Mouse (Mus musculus) gastrocnemius, adult 2 months (tissue): ENCODE data around the gene Lrp5. TPM values are rescaled to one million over a fixed set of nuclear protein-coding genes. Genes with fewer than 3 reads are reported as not detected.

Source experiments
- DNase-seq: peaks from one replicate; pipeline ENCODE4 v3.0.0; 2022
- H3K27ac ChIP-seq: fragments of 200-600 bp; 2 replicates; pipeline ENCODE4 v1.8.1; 2022; ENCODE audit warnings: mild to moderate bottlenecking
- H3K4me3 ChIP-seq: fragments of 200-600 bp; 2 replicates; pipeline ENCODE4 v1.8.1; 2022; ENCODE audit warnings: mild to moderate bottlenecking, moderate library complexity
- CTCF ChIP-seq: fragments of 200-600 bp; IDR thresholded peaks from 2 replicates; pipeline ENCODE4 v1.8.1; 2022; ENCODE audit warnings: antibody characterized with exemption, mild to moderate bottlenecking, moderate library complexity
- intact Hi-C: fragments of 180-260 bp; cut with DNase I; formaldehyde crosslinking; loops from one replicate; pipeline ENCODE4 v1.15.1; 2025
- total RNA-seq, 2 experiments: library from RNA; stranded (reverse); gene quantifications; 2 replicates each; pipeline ENCODE4 v1.2.3; 2021

The Lrp5 gene
- total RNA-seq, 2 experiments from 2014 or later = 21.4 to 30.4 TPM

DNA sequence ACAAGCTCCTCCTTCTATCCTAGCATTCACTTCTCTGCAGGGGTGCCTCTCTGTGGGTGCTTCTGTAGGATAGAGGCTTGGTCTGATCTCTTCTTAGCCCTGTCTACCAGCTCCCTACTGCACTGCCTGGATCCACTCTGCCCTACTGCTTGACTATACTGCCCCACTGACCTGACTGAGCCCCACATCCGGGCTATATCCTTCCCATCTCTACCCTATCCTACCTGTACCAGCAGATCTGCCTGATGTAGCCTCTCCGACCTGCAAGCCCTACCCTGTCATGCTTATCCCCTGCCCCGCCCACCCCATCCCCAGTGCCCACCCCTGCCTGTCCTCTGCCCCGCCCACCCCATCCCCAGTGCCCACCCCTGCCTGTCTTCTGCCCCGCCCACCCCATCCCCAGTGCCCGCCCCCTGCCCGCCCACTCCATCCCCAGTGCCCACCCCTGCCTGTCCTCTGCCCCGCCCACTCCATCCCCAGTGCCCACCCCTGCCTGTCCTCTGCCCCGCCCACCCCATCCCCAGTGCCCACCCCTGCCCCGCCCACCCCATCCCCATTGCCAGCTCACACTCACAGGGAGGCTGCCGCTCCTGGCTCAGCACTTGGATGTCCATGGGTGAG is 37.4 kb downstream of the Lrp5 start:
- intact Hi-C loops = no loop called here
- H3K4me3 ChIP-seq = no peak overlapping the region
- no peak for DNase-seq
- H3K27ac ChIP-seq = no peak overlapping the region
- TF ChIP-seq CTCF = no peak

DNA sequence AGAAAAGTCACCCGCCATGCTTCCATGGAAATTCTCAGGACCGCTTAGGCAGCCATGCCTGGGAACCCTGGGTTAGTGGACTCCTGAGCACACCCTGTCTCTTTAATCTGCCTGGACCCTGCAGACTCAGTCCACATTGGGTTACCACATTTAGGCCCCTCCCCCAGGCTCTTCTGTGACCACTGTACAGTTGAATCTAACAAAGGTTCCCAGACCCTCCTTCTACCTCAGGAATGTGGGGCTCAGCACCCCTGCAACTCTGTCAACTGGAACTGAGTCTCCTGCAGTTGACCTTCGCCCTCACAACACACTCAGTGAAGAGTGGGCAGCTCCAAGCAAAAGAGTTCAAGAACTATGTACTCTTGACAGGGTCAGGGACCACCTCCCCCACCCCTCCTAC is 38.4 kb downstream of the Lrp5 start:
- DNase-seq = no peak
- no peak for TF ChIP-seq CTCF
- Histone ChIP-seq H3K4me3 (no peak overlapping the region), H3K27ac (no peak overlapping the region)
- intact Hi-C loops = no loop called here

DNA sequence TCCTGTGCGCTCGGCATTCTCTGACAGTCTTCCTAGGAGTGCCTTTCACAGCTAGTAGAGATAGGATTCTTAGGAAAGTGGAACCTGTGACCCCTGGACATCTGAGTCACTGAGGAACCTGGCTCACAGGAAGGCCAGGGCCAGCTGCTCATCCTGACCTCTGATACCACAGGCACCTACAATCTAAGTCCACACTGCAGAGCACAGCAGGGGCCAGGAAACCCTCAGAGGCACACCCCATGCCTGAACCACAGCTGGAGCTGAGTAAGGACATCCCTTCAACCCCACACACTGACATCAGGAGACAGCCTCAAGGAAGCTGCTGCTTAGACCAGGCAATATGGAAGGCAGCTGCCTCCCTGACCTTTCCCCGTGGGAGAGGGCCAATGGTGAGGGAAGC is 40.6 kb downstream of the Lrp5 start:
- no peak overlapping the region for H3K4me3 ChIP-seq
- DNase-seq = no peak
- intact Hi-C loops = no loop called here
- H3K27ac ChIP-seq = peak overlapping the region; percentile 54
- no peak for TF ChIP-seq CTCF

DNA sequence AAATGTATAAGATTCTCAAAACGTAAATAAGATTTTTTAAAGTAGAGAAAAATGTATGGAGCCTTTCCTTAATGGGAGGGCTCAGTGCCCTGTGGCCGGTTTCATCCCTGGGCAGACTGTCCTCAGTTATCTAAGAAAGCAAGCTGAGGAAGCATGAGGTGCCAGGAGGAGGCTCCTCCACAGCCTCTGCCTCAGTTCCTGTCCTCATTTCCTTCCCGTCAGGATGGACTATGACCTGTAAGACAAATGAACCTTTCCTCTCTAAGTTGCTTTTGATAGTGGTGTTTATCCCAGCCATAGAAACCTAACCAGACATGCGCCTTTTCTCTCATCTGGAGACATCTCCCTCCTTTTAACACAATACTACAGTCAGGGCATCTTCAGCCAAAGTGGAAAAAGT is 41.0 kb downstream of the Lrp5 start:
- no peak for TF ChIP-seq CTCF
- intact Hi-C loops = no loop called here
- no peak for DNase-seq
- Histone ChIP-seq H3K27ac (peak overlapping the region; percentile 54), H3K4me3 (no peak overlapping the region)

DNA sequence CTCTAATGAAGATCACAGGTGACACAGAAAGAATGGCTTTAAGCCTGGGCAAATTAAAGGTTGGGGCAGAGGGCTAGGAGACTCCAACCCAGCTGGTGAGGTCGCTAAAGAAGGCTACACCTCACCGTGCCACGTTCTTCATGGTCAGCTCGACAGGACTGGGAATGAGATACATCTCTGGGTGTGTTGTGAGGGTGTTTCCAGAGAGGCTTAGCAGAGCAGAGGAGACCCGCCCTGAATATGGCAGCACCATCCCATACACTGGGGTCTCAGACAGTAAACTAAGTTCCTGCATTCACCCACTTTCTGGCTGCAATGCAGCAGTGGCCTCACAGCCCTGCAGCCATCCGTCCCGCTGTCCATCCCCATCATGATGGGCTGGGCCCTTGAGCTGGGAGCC is 46.8 kb downstream of the Lrp5 start:
- intact Hi-C loops = no loop called here
- Histone ChIP-seq H3K4me3 (no peak overlapping the region), H3K27ac (peak overlapping the region; percentile 79)
- TF ChIP-seq CTCF = no peak
- no peak for DNase-seq

DNA sequence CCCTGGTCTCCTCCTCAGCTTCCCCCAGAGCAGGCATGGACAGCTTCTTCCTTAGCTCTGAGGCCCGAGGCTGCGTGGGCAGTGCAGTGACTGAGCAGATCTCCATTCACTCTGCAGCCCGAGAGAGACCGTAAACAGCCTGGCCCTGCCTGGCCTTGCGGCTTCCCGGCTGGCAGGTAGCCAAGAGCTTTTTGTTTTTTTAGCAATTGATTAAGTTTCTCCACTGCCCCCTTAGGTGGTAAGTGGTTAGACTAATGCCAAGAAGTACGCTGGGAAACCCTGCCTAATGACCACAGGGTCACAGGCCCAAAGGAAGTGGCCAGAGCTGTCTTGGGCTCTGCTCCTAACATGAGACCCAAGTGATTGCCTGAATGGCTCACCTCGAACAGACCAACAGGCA is 47.7 kb downstream of the Lrp5 start:
- TF ChIP-seq CTCF = no peak
- peak overlapping the region; percentile 79 for H3K27ac ChIP-seq
- intact Hi-C loops = no loop called here
- H3K4me3 ChIP-seq = 0 out of 2 replicates have a peak overlapping the region, but pooled peaks have one; percentile 21
- DNase-seq = peak; percentile 44

DNA sequence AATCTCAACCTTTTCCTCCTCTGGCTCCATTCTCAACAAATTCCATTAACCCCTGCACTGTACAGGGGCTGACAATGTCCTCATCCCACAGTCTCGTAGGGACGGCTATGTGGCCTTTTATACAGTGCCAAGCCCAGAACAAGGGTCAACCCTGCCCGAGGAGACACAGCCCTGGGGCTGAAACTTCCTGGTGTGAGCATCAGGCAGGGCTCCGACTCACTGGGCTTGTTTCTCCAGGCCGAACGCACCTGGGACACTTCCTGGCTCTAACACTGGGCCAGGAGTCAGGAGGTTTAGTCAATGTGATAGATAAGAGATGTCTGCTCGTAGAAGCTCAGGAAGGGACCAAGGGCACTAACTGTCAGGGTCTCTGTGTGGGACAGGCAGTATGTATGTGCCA is 54.3 kb downstream of the Lrp5 start:
- Histone ChIP-seq H3K27ac (no peak overlapping the region; the same call in 1 of the 2 replicates), H3K4me3 (no peak overlapping the region)
- TF ChIP-seq CTCF = no peak
- no peak for DNase-seq
- intact Hi-C loops = no loop called here

DNA sequence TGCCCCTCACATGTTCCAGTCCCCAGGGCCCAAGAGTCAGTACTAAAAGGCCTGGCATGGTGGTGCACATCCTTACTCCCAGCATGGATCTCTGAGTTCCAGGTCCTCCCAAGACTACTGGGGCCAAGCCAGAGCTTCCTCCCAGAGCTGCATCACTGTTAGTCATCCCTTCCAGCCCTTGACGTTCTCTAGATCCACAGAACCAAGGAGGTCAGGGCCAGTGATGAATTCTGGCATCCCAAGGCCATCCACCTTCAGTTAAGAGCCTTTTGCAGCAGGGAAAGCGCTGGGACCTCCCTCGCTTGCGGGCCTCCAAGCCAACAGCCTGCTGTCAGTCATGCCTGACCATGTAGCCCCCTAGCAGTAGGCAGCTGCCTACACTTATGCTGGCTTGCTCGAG is 54.9 kb downstream of the Lrp5 start:
- no peak for DNase-seq
- no peak overlapping the region for H3K27ac ChIP-seq
- no peak for TF ChIP-seq CTCF
- H3K4me3 ChIP-seq = no peak overlapping the region
- intact Hi-C loops = no loop called here

DNA sequence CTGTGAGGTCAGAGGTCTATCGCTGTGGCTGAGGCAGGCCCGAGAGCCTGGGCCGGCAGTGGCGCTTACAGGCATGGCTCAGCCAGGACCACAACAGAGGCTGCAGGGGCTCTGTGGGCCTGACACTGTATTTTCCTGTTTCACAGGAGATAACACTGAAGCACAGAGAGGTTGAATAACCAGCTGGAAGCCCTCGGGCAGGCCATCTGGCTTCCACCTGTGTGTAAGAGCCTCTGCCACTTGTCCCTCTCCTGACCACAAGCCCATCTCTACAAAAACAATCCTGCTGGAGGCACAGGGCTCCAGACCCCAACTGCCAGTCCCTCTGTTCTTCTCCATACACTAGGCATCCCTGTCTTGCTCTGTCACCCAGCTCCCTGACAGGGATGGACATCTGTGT is 55.9 kb downstream of the Lrp5 start:
- intact Hi-C loops = no loop called here
- Histone ChIP-seq H3K4me3 (no peak overlapping the region), H3K27ac (no peak overlapping the region)
- no peak for DNase-seq
- TF ChIP-seq CTCF = no peak

DNA sequence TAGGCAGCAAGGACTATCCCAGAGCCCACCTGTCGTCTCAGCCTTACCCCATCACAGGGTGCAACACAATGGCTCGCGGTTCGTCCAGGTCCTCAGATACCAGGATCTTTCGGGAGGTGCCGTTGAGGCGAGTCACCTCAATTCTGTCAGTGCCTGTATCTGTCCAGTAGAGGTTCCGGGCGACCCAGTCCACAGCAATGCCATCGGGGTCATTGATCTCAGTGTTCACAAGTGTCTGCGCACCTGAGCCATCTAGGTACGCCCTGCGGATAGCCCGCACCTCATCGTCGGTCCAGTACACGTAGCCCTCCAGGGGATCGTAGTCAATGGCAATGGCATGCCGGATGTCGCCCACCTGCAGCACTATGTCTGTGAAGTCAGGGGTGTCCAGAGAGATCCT is 56.3 kb downstream of the Lrp5 start:
- no peak for DNase-seq
- Histone ChIP-seq H3K4me3 (no peak overlapping the region), H3K27ac (no peak overlapping the region)
- intact Hi-C loops = no loop called here
- TF ChIP-seq CTCF = no peak

DNA sequence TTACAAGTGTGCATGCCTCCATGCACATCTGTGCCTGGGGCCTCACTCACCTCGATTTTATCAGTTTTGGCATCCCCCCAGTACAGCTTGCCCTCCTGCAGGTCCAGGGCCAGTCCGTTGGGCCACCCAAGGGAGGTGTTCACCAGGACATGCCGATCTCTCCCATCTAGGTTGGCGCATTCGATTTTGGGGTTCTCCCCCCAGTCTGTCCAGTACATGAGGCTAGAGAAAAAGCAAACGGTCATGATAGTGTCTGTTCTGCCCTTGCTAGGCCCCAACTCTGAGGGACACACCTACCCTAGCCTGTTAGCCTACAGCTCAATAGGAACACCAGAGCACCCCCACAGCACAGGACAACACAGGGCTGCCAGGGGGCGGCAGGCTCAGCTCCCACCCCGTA is 58.1 kb downstream of the Lrp5 start:
- TF ChIP-seq CTCF = no peak
- intact Hi-C loops = no loop called here
- no peak for DNase-seq
- H3K27ac ChIP-seq = no peak overlapping the region
- no peak overlapping the region for H3K4me3 ChIP-seq

DNA sequence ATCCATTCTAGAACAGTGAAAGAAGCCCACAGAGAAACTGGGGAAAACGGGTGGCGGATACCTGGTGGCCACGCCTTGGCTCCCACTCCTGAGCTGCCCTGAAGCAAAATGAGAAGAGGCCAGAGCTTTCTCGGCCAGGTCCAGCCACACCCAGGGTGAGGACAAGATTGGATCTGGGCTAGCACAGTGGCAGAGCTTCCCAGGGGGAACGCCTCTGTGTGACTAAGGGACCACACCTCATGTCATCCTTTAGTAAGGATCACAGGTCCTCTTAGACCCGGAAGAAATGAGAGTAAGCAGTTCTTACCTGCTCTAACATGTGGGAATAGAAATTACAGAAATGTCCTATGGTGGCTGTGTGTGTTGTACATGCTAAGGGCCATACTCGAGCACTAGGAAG is 61.3 kb downstream of the Lrp5 start:
- intact Hi-C loops = no loop called here
- TF ChIP-seq CTCF = no peak

DNA sequence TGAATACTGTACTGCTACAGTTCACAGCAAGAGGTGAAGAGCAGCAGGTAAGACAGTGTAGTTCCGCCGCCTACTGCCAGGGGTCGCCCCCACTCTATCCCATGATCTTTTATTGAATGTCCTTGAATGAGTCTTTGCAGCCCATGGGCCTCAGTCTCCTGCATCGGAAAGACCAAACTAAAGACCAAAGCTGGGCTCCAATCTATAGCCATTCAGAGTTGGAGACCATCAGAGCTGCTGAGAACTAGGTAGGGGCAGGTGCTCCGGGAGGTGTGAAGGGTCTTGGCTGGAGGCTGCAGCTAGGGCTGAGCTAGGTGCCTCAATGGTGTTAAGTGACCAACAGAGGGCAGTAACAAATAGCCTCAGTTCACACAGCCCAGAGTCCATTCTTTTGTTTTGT is 62.5 kb downstream of the Lrp5 start:
- H3K4me3 ChIP-seq = no peak overlapping the region
- TF ChIP-seq CTCF = peak; percentile 64
- peak; percentile 65 for DNase-seq
- intact Hi-C loops = loop anchor here (1.0 to 5.0 kb wide), 2 partner anchors 78 to 95 kb away; no protein-coding TSS in a partner anchor
- H3K27ac ChIP-seq = peak overlapping the region; percentile 29

More for the DNA sequence above, 61.3 kb downstream of the Lrp5 start:
- Histone ChIP-seq H3K4me3 (no peak overlapping the region), H3K27ac (no peak overlapping the region)
- no peak for DNase-seq

DNA sequence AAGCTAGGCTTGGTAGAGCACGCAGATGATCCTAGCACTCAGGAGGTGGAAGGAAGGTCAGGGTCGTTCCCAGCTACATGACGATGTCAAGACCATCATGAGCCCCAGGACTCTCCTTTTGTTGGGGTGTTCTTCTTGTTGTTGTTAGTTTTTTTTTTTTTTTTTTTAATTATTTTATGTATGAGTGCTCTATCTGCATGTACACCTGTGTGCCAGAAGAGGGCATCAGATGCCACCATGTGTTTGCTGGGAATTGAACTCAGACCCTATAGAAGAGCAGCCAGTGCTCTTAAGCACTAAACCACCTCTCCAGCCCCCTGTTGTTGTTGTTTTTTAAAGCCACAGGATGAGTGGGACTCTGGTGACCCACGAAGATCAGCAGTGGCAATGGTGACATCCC is 63.1 kb downstream of the Lrp5 start:
- no peak for TF ChIP-seq CTCF
- no peak overlapping the region for H3K27ac ChIP-seq
- intact Hi-C loops = loop anchor here (1.0 to 5.0 kb wide), 2 partner anchors 79 to 96 kb away; no protein-coding TSS in a partner anchor
- H3K4me3 ChIP-seq = no peak overlapping the region
- no peak for DNase-seq
